Comparison of ENCODE assay signal across 25 mouse cellular contexts in genomic region chr11:82214405-82214804, GRCm38 (mm10).
A peak's percentile ranks its signal among the peaks of the same experiment; 100 is the strongest.
DNase-seq lines count a peak whose midpoint lies in the region; ATAC-seq and TF ChIP-seq lines count a peak whose summit lies in the region.
"Had no signal": no experiment of that assay in that cellular context is flagged by ENCODE, and none has a peak within 500 bp of the region (broad histone marks: within the 10 kb centered on the region; RNA-seq: fewer than 3 reads in every experiment).

No protein-coding gene starts in this region.

- no peaks in the 10 kb centered on the region for H3K27me3 ChIP-seq in thymus, adult 2 months (ENCODE audit: control insufficient read depth, insufficient read depth, low read length)
- H3K27me3 ChIP-seq: embryonic facial prominence, embryonic 12.5 days; hindbrain, embryonic 15.5 days; limb, embryonic 15.5 days; liver, embryonic 15.5 days; midbrain, embryonic 12.5 days; neural tube, embryonic 13.5 days had no signal

- H3K4me3 ChIP-seq in thymus, adult 2 months (ENCODE audit: control insufficient read depth, insufficient read depth, low read length), result no peak overlapping the region
- H3K4me3 ChIP-seq: embryonic facial prominence, embryonic 12.5 days; heart, embryonic 15.5 days; hindbrain, embryonic 15.5 days; left cerebral cortex, adult 2 months; limb, embryonic 15.5 days; liver, embryonic 15.5 days; midbrain, embryonic 12.5 days; neural tube, embryonic 13.5 days had no signal

- no peak for TF ChIP-seq CTCF in thymus, adult 2 months (IDR thresholded peaks at IDR 0.05; ENCODE audit: borderline replicate concordance, control insufficient read depth, extremely low read depth, insufficient read depth, low read length, poor library complexity)

- peak; percentile 46 for ATAC-seq in granulocyte monocyte progenitor cell, adult 5-6 weeks (replicated peaks; ENCODE audit: poor library complexity, severe bottlenecking)
- ATAC-seq: lung, postnatal 0 days had no signal

- peak; percentile 5 for DNase-seq in thymus, adult 2 months
- no peak for DNase-seq in thymus, postnatal 10 days (ENCODE audit: low spot score in 2 of 2)
- DNase-seq in naive thymus-derived CD4-positive, alpha-beta T cell, adult 2 months (ENCODE audit: low read depth), result peak; percentile 44
- no peak for DNase-seq in lung, adult 18-20 months
- no peak for DNase-seq in adrenal gland, postnatal 14 days
- no peak for DNase-seq in gastrocnemius, postnatal 14 days
- DNase-seq in cerebellum, adult 8-10 months, result no peak
- DNase-seq: adrenal gland, postnatal 36 days; cerebellum, adult 11-12 months; cerebellum, postnatal 14 days; heart, postnatal 36 days; kidney, adult 11 months; kidney, postnatal 4 days; layer of hippocampus, adult 9-11 months had no signal

- no peaks in the 10 kb centered on the region; the same call in 1 of the 2 replicates for H3K4me1 ChIP-seq in thymus, adult 2 months (replicated peaks; ENCODE audit: control insufficient read depth, insufficient read depth, low read length)
- H3K4me1 ChIP-seq: embryonic facial prominence, embryonic 12.5 days; heart, embryonic 15.5 days; hindbrain, embryonic 15.5 days; limb, embryonic 15.5 days; liver, embryonic 15.5 days; midbrain, embryonic 12.5 days; neural tube, embryonic 13.5 days had no signal

- WGBS in thymus, adult 2 months, result 9% methylated on average over 4 of the region's 4 CpGs

- H3K36me3 ChIP-seq in thymus, adult 2 months (ENCODE audit: control insufficient read depth, insufficient read depth, low read length), result no peaks in the 10 kb centered on the region
- H3K36me3 ChIP-seq: embryonic facial prominence, embryonic 12.5 days; heart, embryonic 15.5 days; hindbrain, embryonic 15.5 days; limb, embryonic 15.5 days; liver, embryonic 15.5 days; midbrain, embryonic 12.5 days; neural tube, embryonic 13.5 days had no signal

- H3K27ac ChIP-seq in thymus, adult 2 months (ENCODE audit: control insufficient read depth, insufficient read depth, low read length), result no peak overlapping the region
- H3K27ac ChIP-seq: embryonic facial prominence, embryonic 12.5 days; heart, embryonic 15.5 days; hindbrain, embryonic 15.5 days; left cerebral cortex, adult 2 months; limb, embryonic 15.5 days; liver, embryonic 15.5 days; macrophage; midbrain, embryonic 12.5 days; neural tube, embryonic 13.5 days had no signal

- no peak for TF ChIP-seq POLR2A in thymus, adult 2 months (IDR thresholded peaks at IDR 0.05; ENCODE audit: control insufficient read depth, extremely low read depth, insufficient read depth, low read length, poor library complexity)

- intact Hi-C loops in gastrocnemius, postnatal 14 days (cut with DNase I; ENCODE audit: low total_unique reads), result no loop called here

Comparison
In these comparisons a context has a peak if more than half of its experiments do, and no peak if none do; other contexts are left out.
1. DNase-seq: peak in thymus, adult 2 months (single experiment) and naive thymus-derived CD4-positive, alpha-beta T cell, adult 2 months (single experiment); none in thymus, postnatal 10 days (0 of 2), lung, adult 18-20 months (0 of 2), adrenal gland, postnatal 14 days (single experiment), gastrocnemius, postnatal 14 days (single experiment) and cerebellum, adult 8-10 months (single experiment).